Mouse (Mus musculus): Measurements from ENCODE around the gene Fbxo11.
"Not testable (repeated sequence)": the region's sequence is repeated elsewhere in the genome, so short reads cannot be mapped to it uniquely, and the experiment has no call there.

Gene Fbxo11

GRCm38 (mm10) chr17:88066799-88067198, 1.7 kb upstream of the Fbxo11 start:
- no peak for DNase-seq

- peak; percentile 95 for DNase-seq
These were observed 933 bp upstream of the Fbxo11 start for GRCm38 (mm10) chr17:88065801-88066646.

- DNase-seq, result peak; percentile 75
These were observed 602 bp downstream of the Fbxo11 start for GRCm38 (mm10) chr17:88064347-88065030.

GRCm38 (mm10) chr17:88063980-88064346, 1.1 kb downstream of the Fbxo11 start:
- DNase-seq, result peak; percentile 77

- no peak for DNase-seq
These were observed 2.1 kb downstream of the Fbxo11 start for GRCm38 (mm10) chr17:88062860-88063580.

GRCm38 (mm10) chr17:88061942-88062341, 3.1 kb downstream of the Fbxo11 start:
- DNase-seq, result no peak

- DNase-seq, result no peak
These were observed 6.8 kb downstream of the Fbxo11 start for GRCm38 (mm10) chr17:88058280-88058679.

GRCm38 (mm10) chr17:88057846-88058245, 7.2 kb downstream of the Fbxo11 start:
- DNase-seq, result no peak

- DNase-seq, result no peak
These were observed 13.4 kb downstream of the Fbxo11 start for GRCm38 (mm10) chr17:88051679-88052078.

GRCm38 (mm10) chr17:88050892-88051291, 14.2 kb downstream of the Fbxo11 start:
- no peak for DNase-seq

GRCm38 (mm10) chr17:88050318-88050717, 14.8 kb downstream of the Fbxo11 start:
- no peak for DNase-seq

GRCm38 (mm10) chr17:88042099-88043086, 22.7 kb downstream of the Fbxo11 start:
- DNase-seq, result no peak

GRCm38 (mm10) chr17:88040810-88041209, 24.3 kb downstream of the Fbxo11 start:
- DNase-seq, result no peak

- DNase-seq, result no peak
These were observed 30.7 kb downstream of the Fbxo11 start for GRCm38 (mm10) chr17:88034418-88034817.

- DNase-seq, result no peak
These were observed 33.3 kb downstream of the Fbxo11 start for GRCm38 (mm10) chr17:88031755-88032154.

GRCm38 (mm10) chr17:88029194-88029970, 35.7 kb downstream of the Fbxo11 start:
- no peak for DNase-seq

GRCm38 (mm10) chr17:88025227-88025626, 39.9 kb downstream of the Fbxo11 start:
- DNase-seq, result peak; percentile 35

GRCm38 (mm10) chr17:88023924-88024323, 41.2 kb downstream of the Fbxo11 start:
- DNase-seq, result no peak

- not testable (repeated sequence) for DNase-seq
These were observed 49.1 kb downstream of the Fbxo11 start for GRCm38 (mm10) chr17:88016027-88016426.

GRCm38 (mm10) chr17:88014456-88014855, 50.6 kb downstream of the Fbxo11 start:
- DNase-seq, result no peak

GRCm38 (mm10) chr17:88006956-88007355, 58.1 kb downstream of the Fbxo11 start:
- no peak for DNase-seq

All from cerebellum, adult 9-11 months (tissue).